Mouse (Mus musculus) layer of hippocampus, postnatal 10 days (tissue): Measurements from ENCODE around the gene E130114P18Rik. TPM values are rescaled to one million over a fixed set of nuclear protein-coding genes. Genes with fewer than 3 reads are reported as not detected.
A peak's percentile ranks its signal among the peaks of the same experiment; 100 is the strongest.

ENCODE experiments used
- DNase-seq, 2 experiments: peaks; one replicate each; pipeline ENCODE4 v3.0.0; 2021; ENCODE audit warnings: low spot score in 2 of 2
- total RNA-seq, 2 experiments: library from RNA; stranded (reverse); gene quantifications; 2 replicates each; pipeline ENCODE4 v1.2.3; 2021

E130114P18Rik gene
- total RNA-seq, 2 experiments from 2014 or later: 10.0 to 10.2 TPM

- DNase-seq: no peak
Measured at GRCm38 (mm10) chr4:97663922-97664321, 114.0 kb downstream of the E130114P18Rik start.

DNA sequence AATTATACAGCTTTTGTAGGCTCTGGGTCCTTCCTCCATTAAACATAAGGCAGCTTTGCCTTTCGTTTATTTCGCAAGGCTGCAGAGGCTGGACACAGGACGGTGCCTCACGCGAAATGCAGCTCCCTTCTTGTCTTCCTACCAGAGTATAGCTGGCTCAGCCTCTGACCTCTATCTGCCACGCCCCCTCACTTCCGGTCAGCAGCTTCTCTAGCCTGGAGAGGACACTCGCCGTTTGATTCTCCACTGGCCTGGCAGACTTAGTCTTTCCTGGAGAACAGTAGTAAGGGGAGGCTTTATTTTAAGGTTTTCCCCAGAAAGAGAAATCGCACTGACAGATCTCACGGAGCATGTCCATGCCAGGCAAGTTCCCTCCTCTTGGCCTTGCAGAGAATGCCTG lies 115.0 kb downstream of the E130114P18Rik start:
- DNase-seq: no peak

GRCm38 (mm10) chr4:97661611-97662273 lies 116.1 kb downstream of the E130114P18Rik start:
- no peak for DNase-seq

GRCm38 (mm10) chr4:97657586-97657985 lies 120.3 kb downstream of the E130114P18Rik start:
- no peak for DNase-seq

GRCm38 (mm10) chr4:97649626-97650015 lies 128.3 kb downstream of the E130114P18Rik start:
- DNase-seq: no peak

DNA sequence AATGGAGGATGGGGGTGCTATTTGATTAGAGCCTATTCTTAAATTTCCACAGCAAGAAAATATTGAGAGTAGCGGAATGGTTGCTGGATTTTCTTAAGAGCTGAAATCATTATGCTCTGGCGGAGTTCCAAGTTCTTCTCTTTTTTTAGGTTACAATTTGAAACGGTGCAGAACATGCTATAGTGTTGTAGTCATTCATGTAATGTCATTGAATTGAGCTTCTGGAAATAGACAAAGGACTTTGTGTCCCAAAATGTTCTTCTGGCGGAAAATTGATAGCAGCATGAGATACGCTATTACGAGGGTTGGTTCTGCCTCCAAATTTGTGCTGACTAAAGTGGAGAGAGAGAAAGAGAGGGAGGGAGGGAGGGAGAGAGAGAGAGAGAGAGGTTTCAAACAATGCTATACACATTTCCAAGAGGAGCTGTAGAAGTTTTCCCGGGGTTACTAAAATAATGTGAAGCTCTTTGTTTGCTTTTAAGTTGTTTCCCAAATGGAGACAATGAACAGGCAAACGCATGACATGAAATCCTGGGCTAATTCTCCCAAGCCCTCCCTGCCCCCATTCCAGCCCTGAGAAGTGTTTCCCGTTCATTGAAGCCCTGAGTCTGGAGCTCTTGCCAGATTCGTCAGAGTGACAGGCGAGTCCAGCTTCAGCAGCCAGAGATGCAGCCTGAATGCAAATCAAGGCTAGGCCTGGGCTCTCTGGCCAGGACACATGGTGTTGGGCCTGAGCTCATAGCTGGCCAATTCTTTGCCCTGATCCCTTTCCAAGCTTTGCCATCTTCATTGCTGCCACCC lies 128.9 kb downstream of the E130114P18Rik start:
- DNase-seq: peak; percentile 82 to 84

DNA sequence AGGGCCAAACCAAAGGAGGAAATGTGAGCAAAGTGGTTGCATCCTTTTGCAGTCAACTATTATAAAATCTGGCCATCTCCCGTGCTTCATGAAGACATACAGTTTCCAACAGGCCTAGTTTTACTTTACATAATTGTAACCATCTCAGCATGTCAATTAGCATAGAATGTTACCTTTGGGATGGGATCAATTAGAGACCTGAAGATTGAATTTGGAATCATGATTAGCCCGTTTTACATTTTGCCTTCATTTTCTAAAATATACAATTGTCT lies 129.5 kb downstream of the E130114P18Rik start:
- no peak for DNase-seq

DNA sequence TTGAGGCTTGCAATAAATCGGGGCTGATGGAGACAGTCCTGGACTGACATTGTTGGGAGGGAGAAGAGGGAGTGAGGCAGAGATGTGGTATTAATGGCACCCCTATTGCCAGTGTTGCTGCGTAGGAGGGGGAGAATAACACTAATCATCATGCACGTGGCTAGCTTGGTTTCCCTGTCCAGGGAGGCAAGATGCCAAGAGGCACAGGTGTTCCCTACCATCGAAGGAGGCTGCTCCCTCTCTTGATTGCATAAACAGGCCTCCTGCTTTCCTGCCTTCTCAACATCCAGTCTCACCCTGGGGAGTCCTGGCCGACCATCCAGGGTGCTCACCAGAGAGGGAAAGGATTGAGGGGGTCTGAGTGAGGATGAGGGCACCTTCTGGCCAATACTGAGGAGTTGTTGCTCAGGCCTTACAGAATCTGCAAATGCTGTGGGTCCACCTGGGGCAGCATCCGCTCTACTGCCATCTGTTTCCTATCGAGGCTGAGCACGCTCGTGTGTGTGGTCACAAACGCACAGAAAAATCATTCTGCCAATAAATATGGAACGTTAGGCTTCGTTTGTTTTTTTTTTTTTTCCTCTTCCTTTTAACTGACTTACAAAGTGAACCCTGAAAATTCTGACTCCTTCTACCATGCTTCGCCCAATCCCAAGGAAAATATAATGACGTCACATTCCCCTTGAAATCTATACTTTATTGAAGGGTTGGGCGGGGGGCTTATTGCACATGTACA lies 130.0 kb downstream of the E130114P18Rik start:
- peak; percentile 62 to 74 for DNase-seq

- DNase-seq: no peak
Measured at GRCm38 (mm10) chr4:97647236-97647635, 130.6 kb downstream of the E130114P18Rik start.

- DNase-seq: no peak
Measured at GRCm38 (mm10) chr4:97640385-97640784, 137.5 kb downstream of the E130114P18Rik start.

- DNase-seq: no peak
Measured at GRCm38 (mm10) chr4:97636569-97636968, 141.3 kb downstream of the E130114P18Rik start.

- no peak for DNase-seq
Measured at GRCm38 (mm10) chr4:97635757-97636292, 142.1 kb downstream of the E130114P18Rik start.

DNA sequence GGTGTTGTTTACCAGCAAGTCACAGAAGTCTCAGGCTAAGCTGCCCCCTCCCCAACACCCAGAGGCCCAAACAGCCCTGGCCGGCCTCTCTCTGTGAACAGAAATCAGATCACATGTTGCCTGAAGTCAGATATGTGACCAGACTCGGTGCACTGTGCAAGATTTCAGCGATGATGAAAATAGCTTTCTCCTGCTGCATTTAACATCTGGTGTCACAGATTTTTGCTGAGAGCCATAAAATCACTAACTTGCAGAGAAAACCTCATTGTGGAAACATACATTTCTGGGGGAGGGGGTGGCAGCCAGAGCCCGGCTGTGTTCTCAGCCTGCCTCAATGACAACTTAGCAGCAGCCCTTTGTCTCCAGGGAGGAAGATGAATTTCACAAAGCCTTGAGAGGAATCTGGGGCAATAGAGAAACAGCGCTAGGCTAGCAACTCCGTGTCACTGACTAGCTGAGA lies 142.6 kb downstream of the E130114P18Rik start:
- no peak for DNase-seq

DNA sequence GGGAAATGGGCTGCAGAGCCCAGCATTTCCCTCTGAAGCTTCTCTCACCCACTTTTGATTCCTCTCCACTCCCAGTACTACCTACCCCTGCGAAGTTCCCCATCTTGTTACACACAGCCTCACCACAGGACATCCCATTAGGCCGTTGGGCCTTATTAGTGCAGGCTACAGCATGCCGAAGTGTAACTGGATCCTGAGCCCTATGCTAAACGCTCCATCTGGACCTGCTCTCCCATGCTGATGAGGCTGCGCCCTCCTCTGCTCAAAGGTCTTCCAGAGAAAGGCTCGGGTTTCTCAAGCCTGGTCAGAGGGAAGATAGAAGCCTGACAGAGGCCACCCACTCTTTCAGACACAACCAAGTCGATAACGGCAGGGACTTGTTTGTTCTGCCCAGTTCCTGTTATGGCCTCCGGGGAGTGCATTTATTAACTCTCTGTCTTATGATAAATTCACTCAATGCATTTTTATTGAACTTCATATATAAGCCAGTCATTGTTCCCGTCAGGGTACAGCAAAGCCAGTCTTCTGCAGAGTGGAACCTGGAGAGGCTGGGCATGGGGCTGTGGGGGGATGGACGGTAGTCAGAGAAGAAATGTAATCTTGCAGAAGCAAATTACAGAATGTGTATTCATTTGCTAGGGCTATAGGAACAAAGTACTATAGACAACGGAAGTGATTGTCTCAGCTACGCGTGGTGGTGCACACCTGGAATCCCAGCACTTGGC lies 148.8 kb downstream of the E130114P18Rik start:
- no peak for DNase-seq

DNA sequence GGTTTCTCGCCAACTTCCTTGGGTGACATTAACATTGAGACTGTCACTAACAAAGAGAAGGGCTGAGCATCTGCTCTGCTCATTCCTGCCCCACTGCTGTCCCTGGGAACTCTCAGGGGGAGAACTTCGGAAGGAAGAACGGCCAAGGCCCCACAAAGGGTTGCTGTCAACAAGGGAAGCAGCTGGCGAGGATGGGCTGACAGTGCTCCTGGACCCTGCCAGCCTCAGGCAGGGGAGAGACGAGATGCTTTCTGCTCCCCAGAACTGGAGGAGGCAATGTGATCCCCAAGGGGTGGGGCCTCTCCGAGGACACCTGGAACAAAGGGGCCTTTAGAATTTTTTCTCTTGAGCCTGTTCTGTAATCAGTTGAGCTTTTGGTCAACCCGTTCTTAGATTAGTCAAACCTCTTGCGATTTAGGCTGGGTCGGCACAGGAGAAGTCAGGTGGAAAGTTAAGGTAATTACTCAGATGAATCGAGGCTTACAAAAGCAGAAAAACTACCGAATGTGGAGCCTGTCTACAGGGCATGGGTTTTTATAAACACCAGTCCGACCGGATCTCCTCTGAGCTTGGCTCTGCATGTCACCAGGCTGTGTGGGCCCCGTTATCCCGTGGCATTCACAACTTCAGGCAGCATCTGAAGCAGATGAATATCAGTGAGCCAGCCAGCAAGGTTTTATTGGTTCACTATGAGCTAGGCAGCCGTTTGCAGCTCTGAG lies 151.7 kb downstream of the E130114P18Rik start:
- no peak for DNase-seq

- DNase-seq: no peak
Measured at GRCm38 (mm10) chr4:97623165-97623564, 154.7 kb downstream of the E130114P18Rik start.

GRCm38 (mm10) chr4:97621731-97622130 lies 156.1 kb downstream of the E130114P18Rik start:
- no peak for DNase-seq

- no peak for DNase-seq
Measured at GRCm38 (mm10) chr4:97620409-97620808, 157.5 kb downstream of the E130114P18Rik start.

DNA sequence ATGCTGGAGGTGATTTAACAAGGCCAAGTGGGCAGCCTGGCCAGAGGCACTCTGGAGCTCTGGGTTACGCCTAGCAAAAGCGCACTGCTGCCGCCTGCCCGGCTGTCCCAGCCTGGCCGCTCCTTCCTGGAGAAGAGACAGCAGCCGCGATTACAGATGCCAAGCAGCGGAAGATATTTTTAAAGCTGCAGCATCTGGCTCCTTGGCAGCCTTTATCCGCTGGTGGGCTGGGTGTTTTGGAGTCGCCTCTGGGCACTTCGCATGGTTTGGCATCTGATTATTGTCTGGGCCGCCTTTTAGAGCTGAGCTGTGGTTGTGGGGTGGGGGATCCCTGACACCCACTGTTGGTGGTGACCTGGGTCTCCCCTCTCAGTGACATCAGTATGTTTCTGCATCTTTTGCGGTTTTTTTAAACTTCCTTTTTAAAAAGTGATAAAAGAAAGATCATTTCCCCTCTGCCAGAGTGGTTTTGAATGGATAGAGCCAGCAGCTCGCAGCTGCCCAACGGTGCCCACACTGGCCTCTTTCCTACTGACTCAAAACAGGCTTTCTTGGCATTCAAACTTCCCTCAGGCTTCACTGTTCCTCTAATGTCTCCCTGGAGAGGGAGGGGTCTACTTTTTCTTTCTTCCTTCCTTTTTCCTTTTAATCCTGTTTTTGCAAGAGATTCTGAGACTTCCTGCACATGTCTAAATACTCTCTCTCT lies 159.1 kb downstream of the E130114P18Rik start:
- peak; percentile 57 to 64 for DNase-seq

GRCm38 (mm10) chr4:97615031-97615430 lies 162.8 kb downstream of the E130114P18Rik start:
- DNase-seq: no peak
